Mouse (Mus musculus) kidney, adult 2 months (tissue): ENCODE measurements around the gene Ccdc87.

Experiments
- CTCF ChIP-seq: fragments of 200-500 bp; conservative IDR thresholded peaks from 2 replicates; pipeline ENCODE4 v1.5.1; 2011; ENCODE audit warnings: low read depth, mild to moderate bottlenecking, control low read depth, low read length, moderate library complexity, mixed read lengths; ENCODE audit not compliant: insufficient read depth, insufficient read length
- POLR2A ChIP-seq: fragments of 200-500 bp; IDR thresholded peaks from one replicate; pipeline ENCODE4 v1.6.1; 2011; ENCODE audit warnings: low read depth, low read length, control low read depth

DNA sequence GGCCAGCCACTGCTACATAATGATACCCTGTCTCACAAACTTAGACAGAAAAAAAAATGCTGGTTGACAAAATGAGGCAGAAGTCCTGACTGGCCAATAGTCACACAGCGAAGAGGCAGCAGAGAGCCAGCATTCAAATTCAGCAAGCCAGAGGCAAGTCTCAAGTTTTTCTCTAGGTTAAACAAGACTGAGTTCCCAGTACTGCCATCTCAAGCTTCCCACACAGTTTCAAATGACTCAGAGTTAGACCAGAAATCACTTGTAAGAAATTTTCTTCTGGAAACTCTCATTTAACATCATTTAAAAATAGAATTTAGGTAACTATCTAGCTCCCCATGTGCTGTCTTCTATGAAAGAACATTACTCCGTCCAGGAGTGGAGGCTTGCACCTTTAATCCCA is 41.3 kb upstream of the Ccdc87 start:
- TF ChIP-seq POLR2A (no peak), CTCF (no peak)
